Mouse (Mus musculus): Measurements from ENCODE around the gene Bbs1.
"Not testable (repeated sequence)": the region's sequence is repeated elsewhere in the genome, so short reads cannot be mapped to it uniquely, and the experiment has no call there.

Gene Bbs1

GRCm38 (mm10) chr19:4905979-4906794, at the start of gene Bbs1:
Gene Bbs1 (minus strand): TSS chr19:4906628.
- DNase-seq (ENCODE audit: low spot score), result peak; percentile 70

DNA sequence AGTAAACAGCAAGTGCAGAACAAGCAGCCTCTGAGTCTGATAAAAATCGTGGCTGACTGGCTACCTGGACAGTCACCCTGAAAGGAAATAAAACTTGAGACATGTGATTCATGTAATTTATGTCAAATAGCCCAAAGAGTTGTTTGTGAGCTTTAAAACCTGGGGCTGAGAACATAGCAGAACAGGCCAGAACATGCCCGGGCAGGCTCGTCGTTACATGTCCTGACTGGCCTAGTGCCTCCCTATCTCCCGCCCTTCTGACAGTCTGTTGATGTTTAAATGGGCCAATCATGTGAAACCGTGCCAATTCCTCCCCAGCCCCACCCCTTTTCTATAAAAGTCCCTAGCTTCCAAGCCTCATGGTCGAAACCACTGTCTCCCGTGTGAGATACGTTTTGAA, 42.2 kb upstream of the Bbs1 start:
- DNase-seq (ENCODE audit: low spot score), result not testable (repeated sequence)

DNA sequence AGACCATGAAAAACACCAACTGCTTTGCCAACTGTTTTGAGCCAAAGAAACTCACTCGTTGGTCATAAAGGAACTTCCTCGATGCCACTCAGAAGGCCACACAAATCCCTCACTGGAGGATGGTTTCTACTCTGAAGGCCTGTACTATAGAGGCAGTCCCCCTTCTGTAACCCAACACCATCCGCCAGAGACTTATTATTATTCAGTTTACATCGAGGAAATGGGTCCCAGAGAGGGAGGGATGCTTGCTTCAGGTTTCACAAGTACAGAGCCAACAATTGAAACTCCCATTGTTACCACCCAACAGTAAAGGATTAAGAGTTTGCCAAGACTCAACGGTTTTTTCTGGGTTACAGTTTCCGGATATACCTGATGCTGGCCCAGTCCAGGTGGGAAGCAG, 39.1 kb upstream of the Bbs1 start:
- no peak for DNase-seq (ENCODE audit: low spot score)

- DNase-seq (ENCODE audit: low spot score), result peak; percentile 42
Observed at GRCm38 (mm10) chr19:4943253-4943588, 36.8 kb upstream of the Bbs1 start.

- DNase-seq (ENCODE audit: low spot score), result peak; percentile 72
Observed at GRCm38 (mm10) chr19:4942551-4943252, 36.3 kb upstream of the Bbs1 start, which contains the start of gene Peli3. Gene Peli3 (minus strand): TSS chr19:4943127.

DNA sequence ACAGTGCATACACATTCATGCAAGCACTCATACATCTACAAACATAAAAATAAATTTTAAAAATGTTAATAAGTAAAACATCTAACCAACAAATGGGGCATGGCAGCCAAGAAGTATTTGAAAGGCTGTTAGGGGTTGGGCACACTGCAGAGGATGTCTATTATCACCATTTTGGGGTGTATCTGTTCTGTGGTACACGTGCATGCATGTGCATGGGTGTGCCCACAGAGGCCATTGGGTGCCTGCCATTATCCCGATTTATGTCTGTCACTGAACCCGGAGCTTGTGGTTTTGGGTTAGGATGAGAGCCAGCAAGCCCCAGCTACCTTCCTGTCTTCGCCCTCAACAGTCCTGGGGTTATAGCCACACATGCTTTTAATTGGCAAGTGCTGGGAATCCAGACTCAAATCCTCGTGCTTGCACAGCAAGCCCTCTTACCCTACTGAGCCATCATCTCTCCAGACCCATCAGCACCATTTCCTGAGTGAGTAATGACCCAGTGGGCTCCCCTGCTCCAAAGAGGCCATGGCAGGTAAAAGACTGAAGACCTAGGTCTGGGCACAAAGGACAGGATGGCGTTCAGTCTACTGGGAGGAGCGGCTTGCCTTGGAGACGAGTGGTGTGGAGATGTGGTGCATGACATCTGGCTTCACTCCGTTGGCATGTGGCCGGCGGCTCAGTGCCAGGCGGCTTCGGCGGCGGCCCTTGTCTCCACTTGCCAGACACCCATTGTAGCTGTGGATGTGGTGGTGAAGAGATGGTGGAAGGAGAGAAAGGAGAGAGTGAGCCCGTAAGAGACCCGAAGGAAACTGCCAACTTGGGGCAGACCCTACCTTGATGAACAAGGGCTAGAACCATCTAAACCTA, 31.2 kb upstream of the Bbs1 start:
- no peak for DNase-seq (ENCODE audit: low spot score)

DNA sequence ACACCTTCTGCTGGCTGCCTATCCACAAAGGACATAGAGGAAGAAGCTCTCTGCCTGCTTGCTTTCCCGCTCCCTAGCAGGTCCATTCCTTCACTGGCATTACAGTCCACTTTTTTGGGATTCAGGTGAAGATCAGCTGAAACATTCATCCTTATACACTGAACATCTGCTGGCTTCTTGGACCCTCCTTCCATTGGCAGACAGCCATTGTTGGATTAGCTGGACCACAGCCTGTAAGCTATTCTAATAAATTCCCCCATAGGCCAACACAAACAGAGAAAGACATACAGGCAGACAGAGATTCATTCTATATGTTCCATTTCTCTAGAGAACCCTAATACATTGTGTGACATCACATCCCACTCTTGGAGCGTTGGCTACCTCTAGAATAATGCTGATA, 30.5 kb upstream of the Bbs1 start:
- DNase-seq (ENCODE audit: low spot score), result no peak

DNA sequence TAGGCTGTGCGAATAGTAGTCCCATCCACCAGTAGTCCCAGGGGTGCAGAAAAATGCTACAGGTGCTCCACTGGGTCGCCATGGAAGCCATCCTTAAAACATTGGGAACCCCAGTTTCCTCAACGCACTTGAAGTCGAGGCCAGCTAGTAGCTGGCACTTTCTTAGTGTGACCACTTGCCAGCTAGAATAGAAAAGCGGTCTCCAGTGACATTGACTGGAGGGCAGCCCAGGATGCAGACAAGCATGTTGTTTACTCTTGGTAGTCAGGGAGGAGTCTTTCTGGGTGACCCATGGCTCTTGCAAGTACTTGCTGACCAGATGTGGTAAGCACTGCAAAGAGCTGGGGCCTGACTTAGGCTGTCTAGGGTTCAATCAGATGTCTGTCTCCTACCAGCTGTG, 22.4 kb upstream of the Bbs1 start:
- DNase-seq (ENCODE audit: low spot score), result no peak

GRCm38 (mm10) chr19:4927904-4928531, 21.6 kb upstream of the Bbs1 start, which contains the start of gene Dpp3:
Gene Dpp3 (minus strand): TSS chr19:4928287.
- DNase-seq (ENCODE audit: low spot score), result peak; percentile 99

DNA sequence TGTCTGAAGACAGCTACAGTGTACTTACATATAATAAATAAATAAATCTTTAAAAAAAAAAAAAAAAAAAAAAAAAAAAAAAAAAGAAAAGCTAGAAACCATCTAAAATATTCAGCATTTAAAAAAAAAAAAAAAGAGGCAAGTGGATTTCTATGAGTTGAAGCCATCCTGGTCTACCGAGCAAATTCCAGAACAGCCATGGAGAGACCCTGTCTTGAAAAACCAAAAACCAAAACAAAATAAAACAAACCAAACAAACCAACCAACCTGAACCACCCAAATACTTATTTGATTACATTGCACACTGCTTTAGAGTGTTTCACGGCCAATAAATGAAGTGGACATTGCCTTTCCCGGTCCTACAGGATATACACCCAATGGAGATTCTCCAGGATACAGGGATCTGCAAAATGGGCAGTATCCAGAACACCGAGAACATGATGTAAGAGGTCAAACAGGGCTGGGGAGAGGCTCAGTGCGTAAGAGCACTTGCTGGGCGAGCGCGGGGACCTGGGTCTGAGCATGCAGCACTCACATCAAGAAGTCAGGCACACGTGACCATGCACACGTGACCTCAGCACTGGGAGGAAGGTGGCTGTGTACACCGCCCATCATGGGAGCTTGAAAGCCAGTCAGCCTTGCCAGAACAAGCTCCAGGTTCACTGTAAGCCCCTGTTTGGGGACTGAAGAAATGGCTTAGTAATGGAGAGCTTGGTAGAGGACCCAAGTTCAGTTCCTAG, 18.9 kb upstream of the Bbs1 start:
- DNase-seq (ENCODE audit: low spot score), result no peak

- DNase-seq (ENCODE audit: low spot score), result no peak
Observed at GRCm38 (mm10) chr19:4919652-4920051, 13.2 kb upstream of the Bbs1 start.

- DNase-seq (ENCODE audit: low spot score), result no peak
Observed at GRCm38 (mm10) chr19:4916827-4917226, 10.4 kb upstream of the Bbs1 start.

DNA sequence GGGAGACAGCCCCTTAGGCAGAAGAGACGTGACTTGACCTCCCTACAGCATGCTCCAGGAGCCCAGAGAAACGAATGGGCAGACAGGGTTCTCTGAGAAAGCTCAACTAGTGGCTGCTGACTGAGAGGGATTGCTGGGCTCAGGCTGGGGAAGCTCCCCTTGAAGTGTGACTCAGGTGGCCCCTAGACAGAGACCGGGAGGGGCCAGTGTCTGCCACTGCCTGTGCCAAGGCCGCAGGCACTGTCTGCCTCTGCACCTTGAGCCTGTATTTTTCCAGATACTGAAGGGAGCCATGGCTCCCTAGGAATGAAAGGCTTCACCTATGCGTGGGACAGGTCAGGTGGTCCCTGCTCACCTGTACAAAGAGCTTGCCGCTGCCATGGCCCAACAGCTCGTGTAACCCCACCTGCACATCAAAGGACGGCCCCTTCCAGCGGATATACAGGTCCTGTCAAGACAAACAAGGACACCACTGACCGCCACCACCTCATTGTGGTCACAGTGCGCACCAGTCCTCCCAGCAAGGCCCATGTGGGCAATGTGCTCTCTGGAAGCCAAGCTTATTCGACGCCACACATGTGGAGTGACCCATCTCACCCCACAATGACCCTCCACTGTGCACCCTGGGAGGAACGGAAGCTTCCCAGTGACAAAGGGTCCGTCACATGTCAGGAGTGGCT, 9.6 kb upstream of the Bbs1 start:
- no peak for DNase-seq (ENCODE audit: low spot score)

GRCm38 (mm10) chr19:4909376-4909775, 2.9 kb upstream of the Bbs1 start:
- DNase-seq (ENCODE audit: low spot score), result no peak

- DNase-seq (ENCODE audit: low spot score), result no peak
Observed at GRCm38 (mm10) chr19:4908107-4908506, 1.7 kb upstream of the Bbs1 start.

DNA sequence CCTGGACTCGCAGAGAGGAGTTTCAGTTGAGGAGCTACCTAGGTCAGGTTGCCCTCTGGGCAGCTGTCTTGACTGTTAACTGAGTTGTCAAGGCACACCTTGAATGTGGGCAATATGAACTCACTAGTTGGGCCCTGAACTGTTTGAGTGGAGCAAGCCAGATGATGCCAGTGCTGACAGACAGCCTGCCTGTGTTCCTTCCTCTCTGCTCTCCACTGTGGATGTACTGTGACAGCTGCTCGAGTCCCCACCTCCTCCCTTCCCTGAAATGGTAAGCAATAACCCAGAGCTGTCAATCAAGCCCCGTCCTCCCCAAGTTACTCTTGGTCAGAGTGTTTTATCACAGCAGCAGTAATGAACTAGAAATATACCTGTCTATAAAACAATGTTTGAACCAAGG, 6.5 kb downstream of the Bbs1 start:
- no peak for DNase-seq (ENCODE audit: low spot score)

DNA sequence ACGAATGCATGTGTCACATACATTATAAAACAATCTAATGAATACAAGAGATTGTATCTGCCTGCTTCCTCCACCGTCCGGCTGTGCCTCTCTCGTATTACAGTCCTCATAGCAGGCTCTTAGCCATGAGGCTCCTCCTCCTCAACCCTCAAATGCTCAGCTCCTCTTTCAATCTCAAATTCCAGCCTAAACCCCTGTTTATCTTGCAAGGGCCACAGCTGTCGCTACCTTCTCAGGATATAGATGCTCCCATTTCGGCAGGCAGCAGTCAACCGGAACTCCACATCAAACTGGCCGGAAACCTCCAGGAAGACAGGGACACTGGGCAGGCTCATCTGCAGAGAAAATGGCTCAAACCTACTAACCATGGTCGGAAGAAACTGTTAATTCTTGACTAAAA, 7.5 kb downstream of the Bbs1 start:
- DNase-seq (ENCODE audit: low spot score), result no peak

GRCm38 (mm10) chr19:4896780-4897520, 9.5 kb downstream of the Bbs1 start:
- DNase-seq (ENCODE audit: low spot score), result no peak

GRCm38 (mm10) chr19:4891798-4892197, 14.6 kb downstream of the Bbs1 start:
- DNase-seq (ENCODE audit: low spot score), result no peak

DNA sequence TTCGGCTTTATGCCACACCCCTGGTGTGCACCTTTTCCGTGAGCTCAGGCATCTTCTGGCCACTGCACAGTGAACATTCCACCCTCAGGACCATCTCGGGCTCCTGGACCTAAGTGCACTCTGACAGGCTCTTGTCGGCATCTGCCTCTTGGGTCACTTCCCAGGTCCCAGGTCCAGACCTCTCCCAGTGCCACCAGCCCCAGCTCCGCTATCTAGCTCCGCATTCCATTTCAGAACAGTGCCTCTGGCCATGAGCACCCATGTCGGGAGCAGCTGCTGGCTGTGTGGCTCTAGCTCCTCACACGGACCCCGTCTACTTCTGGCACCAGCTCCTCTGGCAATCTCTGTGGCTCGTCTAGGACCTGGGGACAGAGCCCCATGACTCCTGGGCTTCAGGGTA, 16.6 kb downstream of the Bbs1 start:
- DNase-seq (ENCODE audit: low spot score), result no peak

Data from lung, postnatal 25 days (tissue).